Mouse (Mus musculus) mouse embryonic stem cell (cell line): Measurements from ENCODE around the gene Atp1a4.

Source experiments
- in situ Hi-C, 2 experiments: fragments of 300-500 bp; cut with MboI; formaldehyde crosslinking; loops; 1 replicate in 1 of 2; 3 replicates in 1 of 2; pipeline ENCODE4 v1.14.3; 2019 to 2020; ENCODE audit warnings: low sequenced_read_pairs in 2 of 2, low pct_unique_long_range_greater_than_20kb in 1 of 2, mixed read lengths in 1 of 2; ENCODE audit not compliant: unreplicated experiment in 1 of 2

The Atp1a4 gene

DNA sequence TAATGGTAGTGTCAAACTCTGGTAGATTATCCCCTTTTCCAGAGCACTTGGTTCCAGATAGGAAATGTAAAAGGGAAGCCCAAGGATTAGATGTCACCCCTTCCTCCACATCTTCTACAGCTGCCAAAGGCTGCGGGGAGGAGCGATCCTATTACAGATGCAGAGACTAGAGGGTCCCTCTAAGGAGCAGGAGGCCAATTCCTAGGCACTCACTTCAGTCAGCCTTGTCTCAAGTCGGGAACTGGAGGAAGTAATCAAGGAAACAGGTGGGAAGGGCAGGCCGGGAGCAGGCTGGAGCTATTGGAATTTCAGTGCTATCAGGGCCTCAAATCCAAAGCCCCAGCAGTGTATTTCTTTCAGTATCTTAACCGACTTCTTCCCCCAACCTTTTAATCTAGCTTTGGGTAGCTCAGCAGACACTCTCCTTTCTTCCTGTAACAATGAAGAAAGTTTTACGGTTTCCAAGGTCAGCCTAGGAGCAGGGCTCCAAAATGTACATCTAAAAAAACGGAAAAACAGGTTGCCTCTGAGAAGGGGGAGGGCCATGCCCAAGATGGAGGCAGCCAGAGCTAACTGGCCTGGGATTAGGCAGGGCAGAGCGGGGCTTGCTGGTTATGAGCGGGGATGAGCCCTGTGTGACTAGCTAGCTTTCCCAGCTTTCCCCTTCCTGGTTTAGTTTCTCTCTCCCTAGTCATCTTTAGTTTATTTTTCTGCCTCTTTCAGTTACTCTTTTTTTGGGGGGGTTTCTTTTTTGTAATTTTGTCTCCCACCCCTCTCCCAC lies 54.0 kb downstream of the Atp1a4 start:
- in situ Hi-C loops = no loop called here

GRCm38 (mm10) chr1:172203566-172203965 lies 54.6 kb downstream of the Atp1a4 start:
- in situ Hi-C loops = no loop called here

GRCm38 (mm10) chr1:172202894-172203522 lies 55.2 kb downstream of the Atp1a4 start:
- in situ Hi-C loops = no loop called here

- in situ Hi-C loops = no loop called here
Observed at GRCm38 (mm10) chr1:172201967-172202880, 56.0 kb downstream of the Atp1a4 start.

DNA sequence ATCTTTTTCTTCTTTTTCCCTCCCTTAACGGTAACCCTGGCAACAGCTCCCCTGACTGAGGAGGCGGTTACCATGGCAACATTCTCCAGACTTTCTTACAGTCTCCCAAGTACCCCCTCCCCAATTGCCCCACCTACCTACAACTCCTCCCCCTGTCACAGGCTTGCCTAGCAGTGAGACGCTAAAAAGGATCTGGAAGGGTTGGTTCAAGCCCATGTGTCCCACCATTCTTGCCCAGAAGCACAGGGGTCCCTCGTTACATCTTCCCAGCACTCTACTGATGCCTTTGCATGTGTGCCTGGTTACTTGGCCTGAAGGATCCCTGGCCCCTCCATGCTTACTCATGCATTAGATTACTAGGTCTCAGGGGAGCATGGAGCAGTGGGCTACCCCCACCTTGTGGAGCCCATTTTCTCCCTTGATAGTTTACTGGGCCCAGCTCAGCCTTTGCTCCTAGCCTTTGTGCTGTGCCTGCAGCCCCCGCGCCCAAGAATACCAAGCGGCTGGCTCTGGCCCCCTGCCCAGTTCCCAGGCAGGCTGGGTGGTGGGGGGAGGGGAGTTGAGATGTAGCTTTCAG lies 57.3 kb downstream of the Atp1a4 start:
- in situ Hi-C loops = no loop called here

- in situ Hi-C loops = no loop called here
Observed at GRCm38 (mm10) chr1:172200161-172200560, 58.1 kb downstream of the Atp1a4 start.

DNA sequence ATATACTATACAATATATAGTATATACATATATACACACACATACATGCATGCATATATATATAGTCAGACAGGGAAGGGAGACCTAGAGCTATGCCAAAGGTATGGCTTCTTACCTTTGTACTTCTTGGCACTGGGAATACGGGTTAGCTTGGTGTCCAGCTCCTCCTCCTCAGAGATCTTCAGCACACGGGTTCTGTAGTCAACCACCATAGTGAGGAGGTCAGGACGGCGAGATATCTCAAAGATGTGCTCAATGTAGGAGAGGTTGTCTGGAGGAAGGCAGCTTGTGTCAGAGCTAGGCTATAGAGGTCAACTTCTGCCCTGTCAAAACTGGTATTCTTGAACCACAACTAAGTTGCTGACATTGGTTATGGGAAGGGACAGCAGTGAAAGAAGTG lies 59.2 kb downstream of the Atp1a4 start:
- in situ Hi-C loops = no loop called here

DNA sequence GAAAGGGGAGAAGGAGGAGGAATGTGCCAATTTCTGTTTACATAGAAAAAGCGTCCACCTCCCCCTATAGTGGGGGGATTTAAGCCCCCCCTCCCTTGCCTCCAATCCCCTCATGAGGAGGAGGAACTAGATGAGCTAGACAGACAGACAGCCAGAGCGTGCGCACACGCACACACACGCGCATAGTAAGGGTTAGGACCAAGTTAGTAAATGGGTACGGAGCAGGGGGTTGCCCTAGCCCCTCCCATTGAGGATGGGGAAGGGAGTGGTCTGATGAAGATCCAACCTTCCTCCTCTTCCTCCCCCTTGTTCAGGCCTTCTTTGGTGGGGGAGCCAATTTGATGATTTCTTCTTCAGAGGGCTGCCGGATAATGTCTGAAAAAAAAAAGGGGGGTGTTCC lies 59.9 kb downstream of the Atp1a4 start:
- in situ Hi-C loops = no loop called here

- in situ Hi-C loops = no loop called here
Observed at GRCm38 (mm10) chr1:172197851-172198250, 60.4 kb downstream of the Atp1a4 start.

GRCm38 (mm10) chr1:172197146-172197545 lies 61.1 kb downstream of the Atp1a4 start:
- in situ Hi-C loops = no loop called here

DNA sequence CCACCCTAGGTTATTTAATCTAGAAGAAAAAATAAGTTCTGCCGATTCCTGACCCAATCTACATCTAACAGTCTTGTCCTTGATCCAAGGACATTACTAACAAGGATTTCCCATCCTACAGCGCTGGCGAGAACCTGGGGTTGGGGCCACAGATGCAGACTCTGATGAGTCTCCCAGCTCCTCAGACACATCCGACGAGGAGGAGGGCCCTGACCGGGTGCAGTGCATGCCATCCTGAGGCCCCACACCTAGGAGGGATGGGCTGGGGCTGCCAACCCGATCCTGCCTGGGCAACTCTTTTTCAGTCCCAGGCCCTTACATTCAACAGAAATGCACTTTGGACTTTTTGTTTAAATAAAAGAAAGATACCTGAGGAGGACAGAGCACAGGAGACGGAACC lies 63.8 kb downstream of the Atp1a4 start:
- in situ Hi-C loops = no loop called here

DNA sequence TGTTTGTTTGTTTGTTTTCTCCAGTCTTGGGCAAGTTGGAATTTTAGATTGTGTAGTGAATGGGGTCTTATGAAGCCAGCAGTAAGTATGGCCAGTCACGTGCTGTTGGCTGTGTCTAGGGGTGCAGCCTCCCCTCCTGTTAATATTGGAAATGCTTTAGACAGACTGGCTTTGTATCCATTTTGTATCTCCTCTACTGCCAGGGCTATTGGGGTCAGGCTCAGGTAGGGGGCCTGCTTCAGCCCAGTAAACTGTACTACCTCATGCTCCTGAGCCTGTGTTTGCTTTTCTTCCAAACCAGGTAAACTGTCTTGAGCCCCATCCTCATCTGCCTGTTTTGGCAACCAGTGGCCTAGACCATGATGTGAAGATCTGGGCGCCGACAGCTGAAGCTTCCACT lies 66.0 kb downstream of the Atp1a4 start:
- in situ Hi-C loops = no loop called here

GRCm38 (mm10) chr1:172191578-172191977 lies 66.6 kb downstream of the Atp1a4 start:
- in situ Hi-C loops = no loop called here

DNA sequence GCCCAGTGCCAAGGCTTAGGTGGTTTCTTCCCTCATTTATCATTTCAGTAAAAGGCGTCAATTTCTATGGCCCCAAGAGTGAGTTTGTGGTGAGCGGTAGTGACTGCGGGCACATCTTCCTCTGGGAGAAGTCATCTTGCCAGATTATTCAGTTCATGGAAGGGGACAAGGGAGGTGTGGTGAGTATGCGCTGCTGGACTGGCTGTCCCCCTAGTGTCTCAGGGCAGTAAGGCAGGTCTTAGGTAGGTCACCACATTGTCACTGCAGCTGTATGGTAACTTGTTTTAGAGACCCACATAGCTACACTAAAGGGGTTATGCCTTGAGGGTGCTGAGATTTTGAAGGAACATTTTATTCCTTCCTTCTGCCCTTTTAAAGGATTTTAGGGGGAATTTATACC lies 69.3 kb downstream of the Atp1a4 start:
- in situ Hi-C loops = no loop called here

- in situ Hi-C loops = no loop called here
Observed at GRCm38 (mm10) chr1:172186401-172187289, 71.6 kb downstream of the Atp1a4 start.

DNA sequence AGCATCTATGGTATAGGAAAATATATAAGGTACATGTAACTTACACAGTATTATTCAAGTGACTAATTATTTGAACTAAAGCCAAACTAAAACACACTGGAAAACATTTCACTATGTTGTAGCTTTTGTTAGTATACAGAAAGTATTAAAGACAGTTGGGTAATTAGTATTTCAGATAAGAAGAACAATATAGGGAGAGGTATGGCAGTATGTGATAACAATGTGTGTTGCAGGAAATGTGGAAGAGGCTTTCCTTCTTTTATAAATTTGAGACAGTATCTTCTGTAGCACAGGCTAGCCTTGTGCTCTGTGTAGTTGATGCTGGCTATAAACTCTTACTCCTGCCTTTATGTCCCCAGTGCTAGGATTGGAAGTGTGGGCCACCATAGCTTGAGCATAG lies 74.3 kb downstream of the Atp1a4 start:
- in situ Hi-C loops = no loop called here

DNA sequence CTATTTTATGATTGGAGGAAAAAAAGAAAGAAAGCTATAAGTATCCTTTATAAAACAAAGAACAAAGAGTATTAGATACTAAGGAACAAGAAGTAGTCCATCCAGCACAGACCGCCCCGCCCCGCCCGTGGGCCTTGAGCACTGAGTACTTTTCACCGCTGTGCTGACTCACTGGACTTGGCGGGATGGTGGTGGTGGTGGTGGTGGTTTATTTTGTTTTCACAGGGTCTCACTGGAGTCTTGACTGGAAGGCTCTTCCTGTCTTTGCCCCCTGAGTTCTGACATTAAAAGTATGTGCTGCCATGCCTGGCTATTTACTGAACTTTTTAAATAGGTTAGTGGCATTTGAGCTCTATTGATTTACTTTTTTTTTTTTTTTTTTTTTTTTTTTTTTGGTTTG lies 75.2 kb downstream of the Atp1a4 start:
- in situ Hi-C loops = no loop called here

DNA sequence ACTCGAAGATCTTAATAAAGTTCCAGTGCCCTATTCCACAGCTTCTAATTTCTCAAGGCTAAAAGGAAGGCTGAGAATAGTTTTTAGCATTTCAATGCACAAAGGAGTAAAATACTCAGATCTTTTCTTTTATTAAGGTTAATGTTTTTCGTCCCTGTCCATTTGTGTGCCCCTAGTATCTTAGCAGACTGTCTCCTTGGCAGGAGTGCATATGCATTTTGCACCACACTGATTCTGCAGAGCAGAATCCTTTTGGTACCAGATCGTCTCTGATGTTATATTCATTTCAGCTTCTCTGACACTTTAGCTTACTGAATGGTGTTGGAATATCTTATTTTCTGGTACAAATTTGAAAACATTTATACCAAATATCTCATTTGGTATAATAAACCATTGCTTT lies 76.4 kb downstream of the Atp1a4 start:
- in situ Hi-C loops = no loop called here
